Mouse (Mus musculus) small intestine, adult 2 months (tissue): ENCODE measurements around the gene Ang6. TPM values are rescaled to one million over a fixed set of nuclear protein-coding genes. Genes with fewer than 3 reads are reported as not detected.
"Not testable (repeated sequence)": the region's sequence is repeated elsewhere in the genome, so short reads cannot be mapped to it uniquely, and the experiment has no call there.

Experiments
- H3K27ac ChIP-seq: fragments of 200-500 bp; 2 replicates; pipeline ENCODE4 v1.5.1; 2012; ENCODE audit warnings: low read depth, low read length, control low read depth, inconsistent platforms; ENCODE audit not compliant: insufficient read depth
- H3K27me3 ChIP-seq: fragments of 200-500 bp; 2 replicates; pipeline ENCODE4 v1.6.1; 2012; ENCODE audit warnings: mild to moderate bottlenecking, moderate library complexity, low read length, inconsistent platforms; ENCODE audit not compliant: control insufficient read depth, insufficient read depth
- H3K36me3 ChIP-seq: fragments of 200-500 bp; 2 replicates; pipeline ENCODE4 v1.6.1; 2012; ENCODE audit warnings: mild to moderate bottlenecking, low read length, control low read depth, inconsistent platforms; ENCODE audit not compliant: control insufficient read depth, insufficient read depth
- H3K4me1 ChIP-seq: fragments of 200-500 bp; 2 replicates; pipeline ENCODE4 v1.6.1; 2012; ENCODE audit warnings: low read length, inconsistent platforms, mixed read lengths; ENCODE audit not compliant: control insufficient read depth, insufficient read depth, insufficient read length
- H3K4me3 ChIP-seq: fragments of 200-500 bp; 2 replicates; pipeline ENCODE4 v1.5.1; 2012; ENCODE audit warnings: low read depth, mild to moderate bottlenecking, control low read depth, inconsistent platforms, low read length, moderate library complexity
- CTCF ChIP-seq: fragments of 200-500 bp; IDR thresholded peaks from 2 replicates; pipeline ENCODE4 v1.5.1; 2012; ENCODE audit warnings: low read depth, mild to moderate bottlenecking, control low read depth, inconsistent platforms, low read length, moderate library complexity, mixed read lengths; ENCODE audit not compliant: insufficient replicate concordance, insufficient read length; ENCODE audit errors: extremely low read depth
- POLR2A ChIP-seq: fragments of 200-500 bp; IDR thresholded peaks from 2 replicates; pipeline ENCODE4 v1.6.1; 2012; ENCODE audit warnings: low read depth, mild to moderate bottlenecking, control low read depth, inconsistent platforms, low read length, moderate library complexity
- WGBS: fragments of 180-500 bp; shearing (Covaris S2); methylation state at CpG from one replicate; pipeline ENCODE4 v1.1.7; 2018; 5-methylcytosine and 5-hydroxymethylcytosine counted together
- polyA plus RNA-seq: library from polyadenylated mRNA; depleted of rRNA; stranded (reverse); fragments of >200 nt; gene quantifications from 2 replicates; pipeline ENCODE4 v1.2.3, GENCODE M21; 2012; rRNA removed

Ang6 gene
- polyA plus RNA-seq, 1 experiment: not detected

- H3K36me3 ChIP-seq: no peaks in the 10 kb centered on the region
- TF ChIP-seq POLR2A (no peak), CTCF (no peak)
- H3K4me3 ChIP-seq: no peak overlapping the region
- H3K27ac ChIP-seq: no peak overlapping the region
- no peaks in the 10 kb centered on the region for H3K4me1 ChIP-seq
- WGBS: 84% methylated on average over 2 of the region's 2 CpGs
- no peaks in the 10 kb centered on the region for H3K27me3 ChIP-seq
These were observed 15.9 kb downstream of the Ang6 start for GRCm38 (mm10) chr14:43986147-43986546.

- TF ChIP-seq CTCF: peak; percentile 58; the same call in 1 of the 2 replicates
- no peak for TF ChIP-seq POLR2A
These were observed 18.2 kb downstream of the Ang6 start for GRCm38 (mm10) chr14:43983897-43984296.

GRCm38 (mm10) chr14:43983454-43983853, 18.6 kb downstream of the Ang6 start:
- Histone ChIP-seq H3K36me3 (no peaks in the 10 kb centered on the region), H3K4me1 (no peaks in the 10 kb centered on the region), H3K27me3 (no peaks in the 10 kb centered on the region), H3K27ac (no peak overlapping the region), H3K4me3 (no peak overlapping the region)
- TF ChIP-seq CTCF (no peak), POLR2A (no peak)
- 46% methylated on average over 4 of the region's 4 CpGs for WGBS

More at GRCm38 (mm10) chr14:43983897-43984296, 18.2 kb downstream of the Ang6 start:
- Histone ChIP-seq H3K36me3 (no peaks in the 10 kb centered on the region), H3K4me3 (no peak overlapping the region), H3K27me3 (no peaks in the 10 kb centered on the region), H3K27ac (no peak overlapping the region), H3K4me1 (no peaks in the 10 kb centered on the region)
- 0% methylated on average over 4 of the region's 4 CpGs for WGBS

GRCm38 (mm10) chr14:43956769-43957168, 45.3 kb downstream of the Ang6 start, which contains the start of gene Ang5:
Ang5 (plus strand) TSS chr14:43957069.
- not testable (repeated sequence) for H3K36me3 ChIP-seq, H3K4me3 ChIP-seq, H3K27ac ChIP-seq, H3K4me1 ChIP-seq, H3K27me3 ChIP-seq
- no CpG with 5 or more reads among the region's 2 CpGs for WGBS

- WGBS: no CpG with 5 or more reads among the region's 1 CpGs
- not testable (repeated sequence) for H3K36me3 ChIP-seq, H3K4me3 ChIP-seq, H3K27me3 ChIP-seq, H3K4me1 ChIP-seq, H3K27ac ChIP-seq
These were observed 47.0 kb downstream of the Ang6 start for GRCm38 (mm10) chr14:43955074-43955473.

- H3K4me1 ChIP-seq, H3K27ac ChIP-seq, H3K4me3 ChIP-seq, H3K36me3 ChIP-seq, H3K27me3 ChIP-seq: not testable (repeated sequence)
- 30% methylated on average over 2 of the region's 2 CpGs for WGBS
These were observed 48.7 kb downstream of the Ang6 start for GRCm38 (mm10) chr14:43953382-43953781.

Other genes starting within 250 kb of the Ang6 start
- gene Gm8180, start 217.5 kb downstream of the Ang6 start, polyA plus RNA-seq: not detected in 2 replicates
- gene Ear1, start 126.8 kb downstream of the Ang6 start, polyA plus RNA-seq: not detected in 2 replicates
- gene Ear10, start 78.7 kb downstream of the Ang6 start, polyA plus RNA-seq: not detected in 2 replicates
- gene Gm8113, start 76.9 kb downstream of the Ang6 start, polyA plus RNA-seq: 0.08 and 0.15 TPM in 2 replicates
- gene Ang5, start 45.2 kb downstream of the Ang6 start, polyA plus RNA-seq: not detected in 2 replicates
- gene Ear2, start 100.4 kb upstream of the Ang6 start, polyA plus RNA-seq: 1.4 and 1.8 TPM in 2 replicates
- not detected in 2 replicates for gene Gm3327, start 121.6 kb upstream of the Ang6 start, polyA plus RNA-seq
- not detected in 2 replicates for gene Gm8212, start 195.4 kb upstream of the Ang6 start, polyA plus RNA-seq
- gene 4930503E14Rik, start 211.0 kb upstream of the Ang6 start, polyA plus RNA-seq: not detected in 2 replicates